Mouse (Mus musculus): ENCODE data around the gene Ndufs2.

DNA sequence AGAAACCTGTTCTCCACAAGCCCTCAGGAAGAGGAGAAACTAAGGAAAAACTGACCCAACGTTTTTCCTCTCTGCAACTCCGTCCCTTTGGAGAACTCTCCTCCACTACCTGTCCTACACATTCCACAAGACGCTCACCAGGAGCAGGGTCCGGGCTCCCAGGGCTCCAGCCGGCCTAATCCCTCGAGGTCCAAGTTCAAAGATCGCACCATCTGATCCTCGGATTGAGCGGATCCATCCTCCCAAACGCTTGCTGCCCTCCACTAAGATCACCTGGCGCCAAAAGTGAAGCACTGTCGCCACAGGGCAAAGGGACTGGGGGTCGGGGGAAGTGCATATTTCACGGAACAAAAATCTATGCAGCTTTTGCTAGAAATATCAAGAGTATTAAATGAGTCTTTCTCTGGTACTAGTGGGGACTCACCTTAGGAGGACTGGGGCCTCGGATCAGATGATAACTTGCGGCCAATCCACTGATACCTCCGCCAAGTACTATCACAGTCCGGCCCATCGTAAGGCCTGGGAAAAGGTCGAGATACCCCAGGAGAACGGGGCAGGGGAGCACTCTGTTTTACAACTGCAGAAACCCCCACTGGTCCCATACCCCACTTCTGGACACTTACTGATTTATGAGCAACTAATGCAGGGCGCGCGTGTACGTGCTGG lies 29.2 kb upstream of the Ndufs2 start:
- no peak for TF ChIP-seq CTCF (IDR thresholded peaks at IDR 0.05; ENCODE audit: borderline replicate concordance, control insufficient read depth, extremely low read depth, insufficient read depth, low read length, poor library complexity)
- TF ChIP-seq POLR2A (IDR thresholded peaks at IDR 0.05; ENCODE audit: control insufficient read depth, extremely low read depth, insufficient read depth, low read length, poor library complexity) = no peak; the same call in 1 of the 2 replicates

Data from thymus, adult 2 months (tissue).